Mouse (Mus musculus) testis, adult 2 months (tissue): Measurements from ENCODE around the gene Oard1.

ENCODE experiments used
- CTCF ChIP-seq: fragments of 200-500 bp; IDR thresholded peaks from 2 replicates; pipeline ENCODE4 v1.5.1; 2012; ENCODE audit warnings: low read depth, mild to moderate bottlenecking, inconsistent platforms, low read length, moderate library complexity; ENCODE audit not compliant: control insufficient read depth, insufficient read depth, insufficient replicate concordance
- POLR2A ChIP-seq: fragments of 200-500 bp; IDR thresholded peaks from 2 replicates; pipeline ENCODE4 v1.6.1; 2012; ENCODE audit warnings: low read depth, mild to moderate bottlenecking, inconsistent platforms, low read length, moderate library complexity; ENCODE audit not compliant: control insufficient read depth

GRCm38 (mm10) chr17:48437421-48437911 lies 27.7 kb downstream of the Oard1 start:
- TF ChIP-seq CTCF (no peak), POLR2A (no peak)
